Comparison of ENCODE assay signal across 16 mouse cellular contexts in genomic region chr14:105720816-105721510, GRCm38 (mm10).
DNase-seq lines count a peak whose midpoint lies in the region; ATAC-seq lines count a peak whose summit lies in the region.
"Had no signal": no experiment of that assay in that cellular context is flagged by ENCODE, and none has a peak within 500 bp of the region (broad histone marks: within the 10 kb centered on the region; RNA-seq: fewer than 3 reads in every experiment).

No protein-coding gene starts in this region.

- H3K27me3 ChIP-seq in forebrain, embryonic 15.5 days = no peaks in the 10 kb centered on the region
- no peaks in the 10 kb centered on the region for H3K27me3 ChIP-seq in forebrain, embryonic 10.5 days (ENCODE audit: poor library complexity, severe bottlenecking)
- H3K27me3 ChIP-seq: embryonic facial prominence, embryonic 12.5 days; hindbrain, embryonic 13.5 days; midbrain, embryonic 15.5 days had no signal

- peaks cover 12% of the 10 kb centered on the region for H3K4me1 ChIP-seq in forebrain, embryonic 15.5 days
- H3K4me1 ChIP-seq in forebrain, embryonic 10.5 days = peaks cover 6% of the 10 kb centered on the region
- H3K4me1 ChIP-seq: hindbrain, embryonic 13.5 days had no signal

- no peak overlapping the region for H3K9ac ChIP-seq in forebrain, embryonic 15.5 days (replicated peaks)
- H3K9ac ChIP-seq: embryonic facial prominence, embryonic 12.5 days; hindbrain, embryonic 13.5 days; liver, postnatal 0 days; midbrain, embryonic 15.5 days had no signal

- DNase-seq in forebrain, embryonic 10.5 days (ENCODE audit: extremely low spot score, low spot score) = no peak
- peak; percentile 64 for DNase-seq in right cerebral cortex, adult 18-20 months
- DNase-seq in right cerebral cortex, postnatal 4 days = no peak
- peak; percentile 41 to 57 for DNase-seq in left cerebral cortex, adult 18-20 months (ENCODE audit: low spot score in 2 of 2)
- DNase-seq in thymus, postnatal 36 days = no peak
- no peak for DNase-seq in spleen, postnatal 14 days (ENCODE audit: low spot score in 2 of 2)
- no peak for DNase-seq in B cell, adult 2 months
- DNase-seq: adrenal gland, postnatal 14 days; kidney, adult 11 months; kidney, postnatal 4 days; liver, postnatal 0 days had no signal

- peak; percentile 84 for ATAC-seq in forebrain, embryonic 15.5 days (replicated peaks)
- ATAC-seq: liver, postnatal 0 days; midbrain, embryonic 15.5 days had no signal

- H3K36me3 ChIP-seq in forebrain, embryonic 15.5 days = no peaks in the 10 kb centered on the region
- H3K36me3 ChIP-seq in forebrain, embryonic 10.5 days (replicated peaks) = no peaks in the 10 kb centered on the region
- H3K36me3 ChIP-seq: embryonic facial prominence, embryonic 12.5 days; hindbrain, embryonic 13.5 days; midbrain, embryonic 15.5 days had no signal

- 73% methylated on average over 6 of the region's 6 CpGs for WGBS in forebrain, embryonic 15.5 days
- WGBS in forebrain, embryonic 10.5 days = 89% methylated on average over 6 of the region's 6 CpGs

- H3K9me3 ChIP-seq in forebrain, embryonic 15.5 days = no peaks in the 10 kb centered on the region
- H3K9me3 ChIP-seq in forebrain, embryonic 10.5 days = no peaks in the 10 kb centered on the region; the same call in 1 of the 2 replicates
- H3K9me3 ChIP-seq: embryonic facial prominence, embryonic 12.5 days; hindbrain, embryonic 13.5 days; midbrain, embryonic 15.5 days had no signal

- no peak overlapping the region for H3K4me3 ChIP-seq in forebrain, embryonic 15.5 days
- no peak overlapping the region for H3K4me3 ChIP-seq in forebrain, embryonic 10.5 days
- H3K4me3 ChIP-seq: embryonic facial prominence, embryonic 12.5 days; hindbrain, embryonic 13.5 days; midbrain, embryonic 15.5 days had no signal

- peak overlapping the region; percentile 84 for H3K27ac ChIP-seq in forebrain, embryonic 15.5 days (replicated peaks)
- H3K27ac ChIP-seq in forebrain, embryonic 10.5 days = no peak overlapping the region
- H3K27ac ChIP-seq: embryonic facial prominence, embryonic 12.5 days; hindbrain, embryonic 13.5 days; macrophage; midbrain, embryonic 15.5 days had no signal

- no peak overlapping the region for H3K4me2 ChIP-seq in forebrain, embryonic 15.5 days (replicated peaks)
- H3K4me2 ChIP-seq: embryonic facial prominence, embryonic 12.5 days; hindbrain, embryonic 13.5 days; midbrain, embryonic 15.5 days had no signal

Comparison
In these comparisons a context has a peak if more than half of its experiments do, and no peak if none do; other contexts are left out.
1. DNase-seq: peak in right cerebral cortex, adult 18-20 months (single experiment) and left cerebral cortex, adult 18-20 months (2 of 2); none in forebrain, embryonic 10.5 days (single experiment), right cerebral cortex, postnatal 4 days (single experiment), thymus, postnatal 36 days (0 of 2), spleen, postnatal 14 days (0 of 2) and B cell, adult 2 months (0 of 2).